Mouse (Mus musculus): ENCODE measurements at regions not wholly inside any gene's neighbourhood (a gene's known extent, or its start where the extent isn't known, plus 50 kb on each side); places are given as distances from the start of the nearest gene placed in this dataset.
A peak's percentile ranks its signal among the peaks of the same experiment; 100 is the strongest.

- intact Hi-C loops (cut with DNase I), result no loop called here
Observed at GRCm38 (mm10) chr9:50257162-50257561, 87.6 kb downstream of the Rpl10-ps3 start.

GRCm38 (mm10) chr9:50244982-50245671 lies 99.6 kb downstream of the Rpl10-ps3 start:
- DNase-seq, result no peak
- intact Hi-C loops (cut with DNase I), result no loop called here

More at GRCm38 (mm10) chr9:50257162-50257561, 87.6 kb downstream of the Rpl10-ps3 start:
- no peak for DNase-seq

- intact Hi-C loops (cut with DNase I), result no loop called here
- DNase-seq, result no peak
Observed at GRCm38 (mm10) chr9:50240923-50241322, 103.8 kb downstream of the Rpl10-ps3 start.

- peak; percentile 2 to 10 for DNase-seq
Observed at GRCm38 (mm10) chr9:50235908-50236307, 108.9 kb downstream of the Rpl10-ps3 start.

GRCm38 (mm10) chr9:50234655-50235054 lies 110.1 kb downstream of the Rpl10-ps3 start:
- peak; percentile 21 to 31 for DNase-seq
- intact Hi-C loops (cut with DNase I), result no loop called here

More at GRCm38 (mm10) chr9:50235908-50236307, 108.9 kb downstream of the Rpl10-ps3 start:
- intact Hi-C loops (cut with DNase I), result no loop called here

GRCm38 (mm10) chr9:50232958-50233510 lies 111.7 kb downstream of the Rpl10-ps3 start:
- intact Hi-C loops (cut with DNase I), result no loop called here
- DNase-seq, result no peak

- intact Hi-C loops (cut with DNase I), result no loop called here
- DNase-seq, result no peak
Observed at GRCm38 (mm10) chr9:50210481-50210880, 134.3 kb downstream of the Rpl10-ps3 start.

GRCm38 (mm10) chr9:50199422-50200218 lies 145.1 kb downstream of the Rpl10-ps3 start:
- intact Hi-C loops (cut with DNase I), result no loop called here
- DNase-seq, result peak; percentile 26 to 34

GRCm38 (mm10) chr9:50192400-50193110 lies 152.2 kb downstream of the Rpl10-ps3 start:
- peak; percentile 28 to 38 for DNase-seq
- intact Hi-C loops (cut with DNase I), result no loop called here

GRCm38 (mm10) chr9:50191136-50191535 lies 153.6 kb downstream of the Rpl10-ps3 start:
- DNase-seq, result no peak
- intact Hi-C loops (cut with DNase I), result no loop called here

- DNase-seq, result peak; percentile 28 to 33
- intact Hi-C loops (cut with DNase I), result no loop called here
Observed at GRCm38 (mm10) chr9:50188576-50189070, 156.1 kb downstream of the Rpl10-ps3 start.

- DNase-seq, result no peak
- intact Hi-C loops (cut with DNase I), result no loop called here
Observed at GRCm38 (mm10) chr9:50181360-50181759, 163.4 kb downstream of the Rpl10-ps3 start.

- DNase-seq, result no peak
- intact Hi-C loops (cut with DNase I), result loop anchor here (10.0 kb wide), 1 partner anchor 931 kb away; no protein-coding TSS in a partner anchor
Observed at GRCm38 (mm10) chr9:50176131-50176530, 168.6 kb downstream of the Rpl10-ps3 start.

- intact Hi-C loops (cut with DNase I), result loop anchor here (1.0 to 10.0 kb wide), 6 partner anchors 370 to 927 kb away; no protein-coding TSS in a partner anchor
- DNase-seq, result peak; percentile 80 to 84
Observed at GRCm38 (mm10) chr9:50171826-50172464, 172.8 kb downstream of the Rpl10-ps3 start.

- intact Hi-C loops (cut with DNase I), result loop anchor here (5.0 to 10.0 kb wide), 3 partner anchors 369 to 926 kb away; no protein-coding TSS in a partner anchor
- DNase-seq, result no peak
Observed at GRCm38 (mm10) chr9:50171164-50171563, 173.6 kb downstream of the Rpl10-ps3 start.

- no peak for DNase-seq
- intact Hi-C loops (cut with DNase I), result loop anchor here (5.0 to 10.0 kb wide), 3 partner anchors 368 to 926 kb away; no protein-coding TSS in a partner anchor
Observed at GRCm38 (mm10) chr9:50170637-50171036, 174.1 kb downstream of the Rpl10-ps3 start.

- no peak for DNase-seq
- intact Hi-C loops (cut with DNase I), result no loop called here
Observed at GRCm38 (mm10) chr9:50154618-50155017, 190.2 kb downstream of the Rpl10-ps3 start.

- intact Hi-C loops (cut with DNase I), result no loop called here
- no peak for DNase-seq
Observed at GRCm38 (mm10) chr9:50150091-50150490, 194.7 kb downstream of the Rpl10-ps3 start.

- DNase-seq, result no peak
- intact Hi-C loops (cut with DNase I), result no loop called here
Observed at GRCm38 (mm10) chr9:50142756-50143155, 202.0 kb downstream of the Rpl10-ps3 start.

GRCm38 (mm10) chr9:50142091-50142490 lies 202.7 kb downstream of the Rpl10-ps3 start:
- intact Hi-C loops (cut with DNase I), result no loop called here
- no peak for DNase-seq
